Mouse (Mus musculus) natural killer cell, adult 2 months (primary cell): Measurements from ENCODE around the gene Cbx8.

Source experiments
- DNase-seq, 2 experiments: peaks; one replicate each; pipeline ENCODE4 v3.0.0; 2022; ENCODE audit warnings: low spot score in 2 of 2

Gene Cbx8

GRCm38 (mm10) chr11:119079445-119079837, 38.7 kb upstream of the Cbx8 start:
- DNase-seq = no peak

GRCm38 (mm10) chr11:119078691-119079444, 38.1 kb upstream of the Cbx8 start:
- no peak for DNase-seq

- no peak for DNase-seq
These were observed 37.0 kb upstream of the Cbx8 start for GRCm38 (mm10) chr11:119077755-119078154.

GRCm38 (mm10) chr11:119075805-119076204, 35.0 kb upstream of the Cbx8 start:
- peak in 1 of 2 experiments; percentile 43 for DNase-seq

GRCm38 (mm10) chr11:119073876-119074433, 33.2 kb upstream of the Cbx8 start:
- no peak for DNase-seq

- DNase-seq = no peak
These were observed 32.2 kb upstream of the Cbx8 start for GRCm38 (mm10) chr11:119072986-119073385.

GRCm38 (mm10) chr11:119072239-119072638, 31.5 kb upstream of the Cbx8 start:
- DNase-seq = no peak

GRCm38 (mm10) chr11:119066841-119067240, 26.1 kb upstream of the Cbx8 start:
- no peak for DNase-seq

GRCm38 (mm10) chr11:119059256-119059655, 18.5 kb upstream of the Cbx8 start:
- DNase-seq = no peak

GRCm38 (mm10) chr11:119058041-119058995, 17.5 kb upstream of the Cbx8 start:
- DNase-seq = no peak

- DNase-seq = no peak
These were observed 16.5 kb upstream of the Cbx8 start for GRCm38 (mm10) chr11:119057291-119057690.

GRCm38 (mm10) chr11:119056301-119057211, 15.8 kb upstream of the Cbx8 start:
- DNase-seq = peak in 1 of 2 experiments; percentile 50

GRCm38 (mm10) chr11:119055571-119056131, 14.9 kb upstream of the Cbx8 start:
- DNase-seq = no peak

GRCm38 (mm10) chr11:119054351-119055345, 13.9 kb upstream of the Cbx8 start:
- no peak for DNase-seq

GRCm38 (mm10) chr11:119053738-119054350, 13.1 kb upstream of the Cbx8 start:
- no peak for DNase-seq

- DNase-seq = peak; percentile 62 to 72
These were observed 12.5 kb upstream of the Cbx8 start for GRCm38 (mm10) chr11:119053257-119053670.

GRCm38 (mm10) chr11:119052661-119053256, 12.0 kb upstream of the Cbx8 start:
- no peak for DNase-seq

GRCm38 (mm10) chr11:119051927-119052660, 11.3 kb upstream of the Cbx8 start:
- no peak for DNase-seq
